Mouse (Mus musculus) spleen, postnatal 4 days (tissue): ENCODE measurements at regions not wholly inside any gene's neighbourhood (a gene's known extent, or its start where the extent isn't known, plus 50 kb on each side); places are given as distances from the start of the nearest gene placed in this dataset.

Source experiments
- DNase-seq, 2 experiments: peaks; one replicate each; pipeline ENCODE4 v3.0.0; 2022; ENCODE audit warnings: low spot score in 2 of 2

DNA sequence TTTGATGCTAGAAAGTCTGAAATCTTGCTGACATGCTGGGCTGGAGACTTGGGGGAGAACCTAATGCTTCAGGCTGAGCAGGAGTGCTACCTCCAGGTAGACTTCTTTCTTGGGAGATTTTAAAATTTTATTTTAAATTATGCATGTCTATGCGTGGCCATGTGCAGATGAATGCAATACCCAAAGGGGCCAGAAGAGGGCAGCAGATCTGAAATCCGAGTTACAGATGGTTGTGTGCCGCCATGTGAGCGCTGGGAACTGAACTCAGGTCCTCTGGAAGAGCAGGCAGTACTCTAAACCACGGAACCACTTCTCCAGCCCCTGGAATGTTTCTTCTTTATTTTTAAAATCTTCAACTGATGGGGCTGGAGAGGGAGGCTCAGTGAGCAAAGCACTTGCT is 135.8 kb downstream of the Slc4a3 start:
- DNase-seq: no peak

DNA sequence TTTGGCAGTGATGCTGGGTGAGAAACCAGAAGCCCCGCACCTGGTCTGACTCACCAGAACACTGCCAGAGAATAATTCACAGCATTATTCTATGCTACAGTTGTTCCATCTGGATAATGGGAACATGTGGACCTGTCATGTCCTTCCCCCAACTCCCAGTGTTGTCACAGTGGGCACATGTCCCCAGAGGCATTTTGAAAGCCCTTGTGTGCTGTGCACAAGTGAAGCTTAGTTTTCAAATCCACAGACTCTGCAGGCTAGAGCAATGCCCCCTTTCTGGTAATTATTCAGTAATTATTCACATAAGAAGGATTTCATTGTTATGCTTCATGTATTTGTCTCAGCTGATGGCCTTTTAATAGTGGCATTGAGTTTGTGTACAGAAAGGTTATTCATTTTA is 146.7 kb downstream of the Slc4a3 start:
- no peak for DNase-seq

DNA sequence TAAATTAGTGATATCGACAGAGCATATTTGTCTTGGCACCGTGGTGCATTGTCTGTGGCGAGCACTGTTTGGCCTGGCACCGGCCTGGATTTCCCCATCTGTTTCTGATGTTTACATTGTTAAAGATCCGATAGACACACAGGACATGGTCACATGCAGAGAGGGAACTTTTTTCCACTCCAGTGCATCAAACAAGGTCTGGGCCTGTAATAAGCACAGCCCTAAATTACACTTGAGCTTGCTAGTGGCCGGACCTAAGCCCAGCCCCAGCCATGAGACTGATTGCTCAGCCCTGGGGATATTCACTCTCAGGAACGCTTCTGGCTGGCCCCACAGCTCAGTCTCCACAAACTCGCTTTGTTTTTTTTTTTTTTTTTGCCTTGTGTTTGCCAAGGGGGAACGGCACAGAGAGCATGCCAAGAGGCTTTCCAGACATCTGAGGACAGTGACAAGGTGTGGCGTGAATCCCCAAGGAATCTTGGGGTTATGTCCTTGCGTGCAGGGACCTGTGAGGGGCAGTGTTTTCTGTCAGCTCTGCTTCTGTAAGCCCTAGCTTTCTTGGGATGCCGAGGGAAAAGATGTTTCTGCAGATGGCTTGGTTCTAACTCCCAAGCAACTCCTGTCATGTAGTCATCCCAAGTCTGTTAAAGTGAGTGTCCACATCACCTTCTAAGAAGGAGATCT is 147.3 kb downstream of the Slc4a3 start:
- DNase-seq: no peak

DNA sequence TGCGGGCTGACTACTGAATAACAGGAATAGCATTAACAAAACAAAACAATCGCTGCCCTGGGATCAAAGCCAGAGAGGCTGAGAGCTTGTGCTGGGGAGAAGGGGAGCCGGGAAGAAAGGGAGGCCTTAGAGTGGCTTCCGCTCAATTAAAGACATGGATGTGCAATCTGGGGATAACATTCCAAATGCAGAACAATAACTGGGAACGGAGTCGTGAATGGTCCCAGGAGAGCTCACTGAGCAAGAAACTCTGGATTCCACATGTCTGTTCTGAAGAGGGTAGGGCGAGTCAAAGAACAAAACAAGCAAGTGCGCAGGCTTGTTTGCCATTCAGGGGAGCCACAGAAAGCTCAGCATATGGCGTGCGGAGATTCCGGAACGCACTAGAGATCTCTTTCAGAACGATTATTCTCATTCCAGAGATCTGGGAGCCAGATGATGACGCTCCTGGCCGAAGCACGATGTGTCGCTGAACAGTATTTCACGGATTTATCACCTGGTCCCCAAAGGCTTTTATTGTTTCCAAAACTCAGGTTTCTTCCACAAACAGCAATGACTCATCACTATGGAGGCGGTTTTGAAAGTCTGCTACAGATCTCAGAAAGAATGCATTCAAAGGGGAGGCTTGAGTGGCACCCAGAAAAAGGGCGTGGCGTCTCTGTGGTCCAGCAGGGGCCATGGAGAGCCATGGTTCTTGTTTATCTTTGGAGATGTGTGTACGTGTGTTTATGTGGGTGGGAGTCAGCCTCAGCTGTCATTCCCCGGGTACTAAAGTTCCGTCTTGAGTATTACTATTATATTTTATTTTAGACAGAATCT is 159.0 kb downstream of the Slc4a3 start:
- no peak for DNase-seq

DNA sequence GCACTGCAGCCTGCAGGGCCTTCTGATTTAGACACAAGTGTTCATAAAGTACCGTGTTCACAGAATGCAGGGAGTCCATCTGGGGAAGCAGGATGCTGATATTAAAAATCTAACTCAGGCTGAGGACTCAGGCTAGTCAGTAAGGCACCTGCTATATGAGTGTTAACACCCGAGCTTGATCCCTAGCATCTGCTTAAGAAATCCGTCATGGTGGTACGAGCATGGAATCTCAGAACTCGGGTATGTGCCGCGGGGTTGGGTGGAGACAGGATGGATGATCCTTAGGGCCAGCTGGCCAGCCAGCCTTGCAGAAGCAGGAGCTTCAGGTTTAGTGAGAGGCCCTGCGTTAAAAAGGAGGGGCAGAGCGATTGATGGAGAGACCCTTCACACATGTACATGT is 160.1 kb downstream of the Slc4a3 start:
- no peak for DNase-seq

DNA sequence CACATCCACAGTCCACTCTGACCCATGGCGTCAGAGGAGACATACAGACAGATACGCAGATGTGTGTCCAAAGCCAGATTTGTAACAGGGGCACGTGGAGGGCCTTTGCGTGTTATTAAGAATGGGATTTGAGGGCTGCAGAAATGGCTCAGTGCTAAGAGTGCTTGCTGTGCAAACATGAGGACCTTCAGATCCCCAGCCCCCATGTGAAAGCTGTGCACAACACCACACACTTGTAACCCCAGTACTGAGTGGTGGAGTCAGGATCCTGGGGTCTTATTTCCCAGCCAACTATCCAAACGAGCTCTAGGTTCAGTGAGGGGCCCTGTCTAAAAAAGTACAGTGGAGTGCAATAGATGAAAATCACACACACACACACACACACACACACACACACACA is 177.4 kb downstream of the Slc4a3 start:
- DNase-seq: no peak

DNA sequence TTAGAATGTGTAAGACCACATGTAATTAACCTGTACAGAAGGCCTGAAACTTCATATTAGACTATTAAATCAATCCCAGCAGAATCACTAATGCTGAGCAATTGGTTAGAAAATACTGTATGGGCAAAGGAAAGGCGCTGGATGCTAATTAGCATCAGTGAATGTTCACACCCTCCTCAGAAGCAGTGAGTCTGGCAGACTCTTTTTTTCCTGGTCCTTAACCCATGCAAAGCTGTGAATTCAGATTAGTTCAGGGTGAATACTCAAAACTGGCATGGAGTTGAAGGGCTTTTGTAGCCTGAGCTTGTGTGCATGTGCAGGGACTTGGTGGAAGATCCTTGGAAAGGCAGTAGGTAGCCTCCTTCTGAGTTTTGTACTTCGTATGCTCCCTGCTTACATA is 179.3 kb downstream of the Slc4a3 start:
- DNase-seq: no peak

DNA sequence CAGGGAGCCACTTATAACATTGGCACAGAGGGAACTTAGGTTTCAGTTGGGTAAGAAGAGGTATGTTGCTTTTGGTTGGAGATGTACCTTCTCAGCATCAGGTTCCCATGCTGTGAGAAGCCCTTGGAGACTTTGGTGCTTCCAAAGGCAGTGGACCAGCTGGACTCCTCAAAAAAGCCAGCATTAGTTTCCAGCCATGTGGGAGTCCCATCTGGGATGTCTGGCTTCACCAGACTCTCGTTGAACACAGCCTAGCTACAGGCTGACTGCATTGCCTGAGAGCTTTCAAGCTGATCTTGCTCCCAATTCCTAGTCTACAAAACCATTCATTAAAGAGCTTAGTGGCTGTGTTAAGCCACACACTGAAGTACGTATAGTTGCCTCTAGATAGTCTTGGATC is 182.8 kb downstream of the Slc4a3 start:
- DNase-seq: no peak

DNA sequence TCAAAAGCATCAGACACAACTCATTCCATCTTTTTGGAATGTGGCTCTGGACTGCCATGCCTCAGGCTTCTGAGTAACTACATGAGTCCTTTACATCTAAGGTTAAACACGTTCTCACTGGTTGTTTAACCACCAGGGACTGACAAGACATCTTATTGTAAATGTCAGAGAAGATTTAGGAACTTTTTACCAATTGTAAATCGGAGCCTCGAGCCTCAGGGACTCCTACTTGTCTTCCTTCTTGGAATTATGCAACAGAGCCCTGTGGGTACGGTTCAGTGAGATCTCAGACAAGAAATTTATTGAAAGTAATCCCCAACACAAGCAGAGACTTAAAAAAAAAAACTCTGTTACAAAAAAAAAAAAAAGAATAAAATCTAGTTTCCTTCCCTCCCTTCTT is 187.7 kb downstream of the Slc4a3 start:
- DNase-seq: no peak

DNA sequence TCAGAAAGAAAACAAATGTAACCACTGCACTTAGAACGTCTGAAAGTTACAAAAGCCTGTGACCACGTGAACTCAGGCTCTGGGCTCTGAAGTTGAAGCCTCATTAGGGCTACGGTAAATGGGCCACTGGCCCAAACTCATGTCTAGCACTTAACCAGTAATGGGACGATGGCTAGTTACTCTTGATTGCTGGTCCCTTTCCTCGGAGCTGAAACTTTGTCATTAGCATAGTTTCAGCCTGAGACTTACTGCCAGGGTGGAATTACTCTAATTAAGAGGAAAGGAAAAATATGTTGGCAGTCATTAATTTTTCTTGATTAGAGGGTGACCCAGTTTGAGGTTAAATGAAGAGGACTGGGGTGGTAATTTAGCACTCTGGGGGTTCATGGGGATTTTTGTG is 192.6 kb downstream of the Slc4a3 start:
- no peak for DNase-seq

DNA sequence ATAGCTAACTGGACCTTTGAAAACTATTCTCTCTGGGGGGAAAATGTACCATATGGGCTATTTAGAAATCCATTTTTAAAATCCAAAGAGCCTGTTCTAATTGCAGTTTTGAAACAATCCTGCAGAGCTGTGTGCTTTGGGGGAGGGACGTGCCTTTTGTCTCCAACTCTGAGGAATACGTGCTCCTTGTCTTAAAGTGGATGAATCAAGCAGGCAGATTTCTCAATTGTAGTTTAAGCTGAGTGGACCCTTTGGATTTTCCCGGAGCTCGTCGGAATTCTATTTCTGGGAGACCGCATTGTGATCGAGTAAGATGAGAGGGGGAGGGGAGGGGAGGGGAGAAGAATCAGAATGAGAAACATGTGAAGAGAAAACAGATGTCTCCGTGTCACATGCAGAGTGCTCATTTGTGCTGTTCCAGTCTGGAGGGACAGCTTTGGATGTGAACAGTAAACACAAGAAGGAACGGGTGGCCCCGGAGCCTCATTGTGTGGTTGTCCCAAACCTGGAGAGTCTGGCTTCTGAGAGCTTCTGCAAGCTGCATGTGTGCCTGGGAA is 203.7 kb downstream of the Slc4a3 start:
- no peak for DNase-seq

DNA sequence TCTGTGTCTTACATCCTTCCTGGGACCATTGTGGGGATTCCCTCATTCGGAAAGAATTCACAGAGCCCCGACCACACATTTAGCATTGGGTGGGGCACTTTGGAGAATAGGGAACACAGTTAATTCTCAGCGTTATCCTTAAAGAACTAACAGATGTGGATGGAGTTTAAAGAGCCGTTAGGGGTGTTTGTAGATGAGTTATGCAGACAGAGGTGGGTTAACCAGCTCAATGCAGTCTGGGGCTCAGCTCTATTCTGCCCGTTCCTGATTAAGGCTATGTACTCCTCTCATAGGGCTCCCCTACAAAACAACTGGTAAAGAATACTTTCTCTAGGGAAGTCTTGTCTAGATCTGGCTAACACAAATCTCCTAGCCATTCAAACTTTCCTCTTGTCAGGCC is 226.1 kb downstream of the Slc4a3 start:
- DNase-seq: no peak

DNA sequence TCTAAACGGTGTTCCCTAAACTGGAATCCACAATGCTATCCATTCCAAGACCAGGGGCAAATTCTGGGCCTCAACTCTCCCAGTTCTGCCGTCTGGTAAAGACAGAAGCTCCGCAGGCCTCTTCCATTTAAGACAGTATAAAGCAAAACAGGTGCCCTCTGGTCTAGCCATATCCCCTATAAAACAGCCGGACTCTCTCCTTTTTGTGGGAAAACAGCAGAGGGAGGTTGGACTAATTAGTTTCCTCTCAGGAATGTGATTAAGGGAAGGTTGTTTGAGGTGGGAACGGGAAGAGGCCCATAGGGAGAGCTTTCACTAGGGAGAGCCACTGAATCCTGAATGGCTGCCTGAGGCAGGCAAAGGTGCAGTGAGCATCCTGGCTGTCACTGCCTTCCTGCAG is 226.9 kb downstream of the Slc4a3 start:
- no peak for DNase-seq

DNA sequence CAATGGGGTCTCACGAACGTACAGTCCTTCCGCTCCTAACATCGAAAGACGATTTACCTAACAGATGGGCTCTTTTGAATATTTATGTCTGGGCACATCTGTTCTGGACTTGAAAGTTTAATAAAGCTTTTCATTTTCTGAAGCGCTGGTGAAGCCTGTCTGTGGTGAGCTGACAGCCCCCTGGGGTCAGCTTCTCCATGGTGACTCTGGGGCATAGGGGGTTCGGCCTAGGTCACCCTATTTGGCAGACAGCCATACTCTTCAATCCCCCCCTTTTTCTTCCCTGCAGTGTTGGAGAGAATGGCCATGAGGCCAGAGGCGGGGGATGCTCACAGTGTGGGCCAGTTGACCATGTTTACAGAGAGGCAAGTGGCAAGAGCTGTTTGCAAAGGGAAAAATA is 232.8 kb downstream of the Slc4a3 start:
- DNase-seq: no peak

DNA sequence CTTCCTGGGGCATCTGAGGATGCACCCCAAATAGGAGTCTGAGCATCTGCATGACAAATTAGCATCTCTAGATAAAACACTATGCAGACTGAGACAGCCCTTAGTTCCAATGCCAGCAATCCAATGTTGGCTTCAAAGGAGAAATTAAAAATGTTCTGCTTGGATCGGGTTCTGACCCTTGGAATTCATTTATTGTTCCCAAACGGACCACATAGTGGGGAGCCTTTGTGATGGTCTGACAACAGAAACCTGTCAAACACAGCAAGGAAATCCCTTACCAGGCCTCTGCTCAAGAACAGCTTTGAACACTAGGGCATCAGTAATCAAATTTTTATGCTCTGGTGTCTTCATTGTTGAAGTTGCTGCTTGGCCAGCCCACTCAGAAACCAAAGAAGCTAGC is 237.1 kb downstream of the Slc4a3 start:
- DNase-seq: no peak

DNA sequence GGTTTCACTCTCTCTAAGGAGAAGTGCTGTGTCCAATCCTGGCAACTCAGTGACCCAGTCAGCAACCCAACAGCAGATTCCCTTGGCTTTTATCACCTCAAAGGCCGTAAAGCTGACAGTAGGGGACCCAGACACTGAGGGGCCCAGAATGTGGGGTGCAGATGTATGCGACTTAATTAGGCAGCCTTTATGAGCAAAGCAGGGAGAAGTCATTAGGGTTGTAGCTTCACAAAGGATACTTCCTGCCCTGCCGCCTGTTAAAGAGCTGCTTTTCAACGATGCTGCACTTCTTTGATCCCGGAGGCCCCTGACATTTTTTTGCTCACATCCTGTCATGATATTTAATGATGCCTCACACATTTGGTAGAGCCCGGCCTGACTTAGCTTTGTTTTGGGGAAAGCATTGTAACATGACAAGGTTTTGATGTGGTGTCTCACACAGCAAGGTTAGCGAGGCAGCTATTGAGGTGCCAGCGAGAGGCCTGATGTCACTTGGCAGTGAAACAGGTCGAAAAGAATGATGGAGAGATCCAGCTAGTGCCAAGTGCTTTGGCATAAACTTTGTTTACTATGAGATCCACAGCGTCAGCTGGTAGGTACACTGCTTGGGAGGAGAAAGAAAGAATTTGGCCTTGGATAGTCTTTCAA is 240.2 kb downstream of the Slc4a3 start:
- DNase-seq: no peak

DNA sequence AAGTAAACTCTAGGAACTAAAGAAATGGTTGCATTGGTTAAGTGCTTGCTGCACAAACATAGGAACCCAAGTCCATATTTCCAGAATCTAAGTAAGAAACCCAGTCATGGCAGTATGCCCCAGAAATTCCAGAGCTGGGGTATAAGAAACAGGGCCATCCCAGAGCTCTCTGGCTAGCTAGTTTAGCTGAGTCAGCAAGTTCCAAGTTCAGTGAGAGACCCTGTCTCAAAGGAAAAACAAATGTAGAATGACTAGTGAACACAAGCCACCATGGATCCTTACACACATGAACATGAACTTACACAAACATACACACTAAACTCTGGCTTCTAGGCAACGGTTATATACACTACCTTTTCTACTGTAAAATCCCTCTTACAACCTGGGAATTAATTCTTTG is 245.4 kb downstream of the Slc4a3 start:
- DNase-seq: no peak

DNA sequence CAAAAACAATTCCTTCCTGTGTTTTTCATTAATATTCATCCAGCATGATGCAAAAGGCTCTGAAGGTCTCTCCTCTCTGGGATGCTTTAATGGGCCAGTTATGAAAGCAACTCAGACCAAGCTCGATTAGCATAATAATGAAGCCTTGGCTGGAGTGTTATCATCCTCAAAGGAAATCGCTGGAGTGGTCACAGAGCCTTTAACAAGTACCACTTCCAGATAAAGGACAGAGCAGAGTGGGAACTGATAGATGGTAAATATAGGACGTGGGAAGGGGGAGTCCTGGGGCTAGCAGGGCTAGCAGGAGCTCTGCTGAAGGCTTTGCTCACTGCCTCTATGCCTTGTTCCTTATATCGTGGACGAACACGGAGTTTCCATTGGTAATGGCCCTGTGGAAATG is 251.7 kb downstream of the Slc4a3 start:
- DNase-seq: no peak

DNA sequence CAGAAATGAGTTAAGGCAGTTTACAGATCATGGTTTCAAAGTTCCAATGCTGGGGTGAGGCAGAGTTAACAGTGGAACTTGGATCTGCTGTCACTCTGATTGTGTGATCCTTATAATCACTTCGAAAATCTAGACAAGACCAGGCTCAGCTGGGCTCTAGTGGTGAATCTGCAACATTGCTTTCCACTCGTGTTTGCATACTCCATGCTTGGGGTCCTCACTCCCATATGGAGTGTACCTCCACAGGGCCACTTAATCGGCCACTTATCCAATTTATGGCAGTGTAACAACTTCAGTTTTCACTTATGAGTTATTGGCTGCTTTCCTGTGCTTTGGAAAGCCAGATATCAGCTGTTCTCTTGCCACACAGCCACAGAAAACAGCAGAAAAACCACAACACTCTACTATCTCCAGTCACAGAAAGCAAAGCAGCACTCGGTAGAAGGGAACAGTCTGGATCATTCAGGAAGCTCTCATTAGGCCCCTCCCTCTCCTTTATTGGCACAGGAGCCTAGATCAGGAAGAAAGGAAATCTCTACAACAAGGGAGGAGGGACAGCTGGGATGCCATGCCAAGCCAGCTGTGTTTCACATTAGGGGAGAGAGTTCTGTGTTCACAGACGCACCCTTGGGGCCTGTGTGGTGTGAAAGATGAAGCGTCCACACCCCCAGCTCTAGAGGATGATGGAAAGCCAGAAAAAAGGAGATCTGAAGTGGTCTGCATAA is 252.5 kb downstream of the Slc4a3 start:
- no peak for DNase-seq

DNA sequence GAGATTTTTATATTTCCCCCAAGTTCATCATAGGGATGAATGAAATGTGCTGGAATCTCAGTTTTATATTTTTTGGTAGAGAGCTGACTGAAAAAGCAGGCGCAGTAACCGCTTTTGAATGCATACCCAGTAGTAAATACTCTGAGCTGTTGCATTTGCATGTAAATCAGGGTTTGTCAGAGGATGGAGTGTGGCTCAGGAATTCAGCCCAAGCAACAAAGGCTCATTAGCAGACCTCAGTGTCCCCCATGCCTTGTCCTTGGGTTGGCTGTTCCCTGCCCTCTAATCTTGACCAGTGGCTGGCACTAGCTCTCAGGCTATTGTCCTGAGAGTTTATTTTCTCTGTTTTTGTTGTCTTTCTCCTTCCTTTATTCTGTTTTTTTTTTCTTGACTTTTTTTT is 258.4 kb downstream of the Slc4a3 start:
- DNase-seq: no peak

DNA sequence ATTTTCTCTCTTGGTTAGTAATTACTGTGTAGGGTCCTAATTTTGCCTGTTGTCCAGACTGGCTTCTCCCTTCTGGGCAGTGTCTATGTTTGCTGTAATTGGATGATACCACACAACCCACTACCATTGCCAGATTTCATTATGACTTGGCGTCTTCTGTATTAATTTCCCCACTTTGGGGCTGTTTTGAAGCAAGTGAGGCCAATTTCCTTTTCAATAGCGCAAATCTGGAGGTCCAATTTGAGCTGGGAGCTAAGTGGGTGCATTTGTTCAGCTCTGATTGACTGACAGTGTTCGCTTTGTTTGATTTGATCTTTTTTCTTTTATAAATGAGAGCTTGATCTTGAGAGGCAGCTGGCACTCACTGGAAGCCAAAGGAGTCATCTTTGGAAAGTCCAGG is 266.4 kb downstream of the Slc4a3 start:
- no peak for DNase-seq

DNA sequence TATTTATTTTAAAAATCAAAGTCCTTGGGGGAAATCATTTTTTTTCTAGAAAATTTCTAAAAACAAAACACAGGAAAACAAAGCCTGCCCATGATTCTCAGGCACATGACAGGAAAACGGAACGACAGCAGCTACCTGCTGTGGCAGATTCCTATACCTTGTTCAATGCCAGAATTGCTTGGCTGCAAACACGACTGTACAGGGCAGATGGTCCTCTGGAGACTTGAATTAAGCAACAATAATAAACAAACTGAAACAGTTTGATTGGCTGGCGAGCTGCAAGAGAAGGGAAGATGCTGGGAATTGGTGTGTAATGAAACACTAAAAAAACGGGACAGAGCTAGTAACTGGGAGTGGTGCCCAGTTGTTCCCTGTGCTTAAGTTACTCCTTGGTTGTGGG is 280.1 kb downstream of the Slc4a3 start:
- DNase-seq: no peak
